Mouse (Mus musculus) midbrain, postnatal 0 days (tissue): ENCODE data around the gene Cobll1. TPM values are rescaled to one million over a fixed set of nuclear protein-coding genes. Genes with fewer than 3 reads are reported as not detected.

ENCODE experiments used
- ATAC-seq: fragments of 200-750 bp; cut with Nextera tagmentation; 2 replicates; pipeline ENCODE4 v1.8.0; 2017; ENCODE audit warnings: moderate number of reproducible peaks, mild to moderate bottlenecking, moderate TSS enrichment, moderate library complexity; ENCODE audit not compliant: low FRiP score
- DNase-seq: peaks from one replicate; pipeline ENCODE4 v3.0.0-alpha.2; 2015; ENCODE audit warnings: low spot score
- H3K27ac ChIP-seq: fragments of 300-500 bp; sonication (generic); 2 replicates; pipeline ENCODE4 v1.5.1; 2014; ENCODE audit warnings: low read depth, mild to moderate bottlenecking, low read length, mixed read lengths
- H3K27me3 ChIP-seq: fragments of 300-500 bp; sonication (generic); 2 replicates; pipeline ENCODE4 v1.6.1; 2014; ENCODE audit warnings: low read length, control low read depth, mixed read lengths; ENCODE audit not compliant: insufficient read depth
- H3K36me3 ChIP-seq: fragments of 300-500 bp; sonication (generic); 2 replicates; pipeline ENCODE4 v1.6.1; 2014; ENCODE audit warnings: low read length, control low read depth, mixed read lengths; ENCODE audit not compliant: insufficient read depth
- H3K4me1 ChIP-seq: fragments of 300-500 bp; sonication (generic); 2 replicates; pipeline ENCODE4 v1.6.1; 2014; ENCODE audit warnings: mild to moderate bottlenecking, control low read depth, antibody characterized with exemption, low read length, mixed read lengths; ENCODE audit not compliant: insufficient read depth
- H3K4me2 ChIP-seq: fragments of 300-500 bp; sonication (generic); 2 replicates; pipeline ENCODE4 v1.6.1; 2014; ENCODE audit warnings: low read depth, mild to moderate bottlenecking, low read length, mixed read lengths; ENCODE audit not compliant: poor library complexity, severe bottlenecking
- H3K4me3 ChIP-seq: fragments of 300-500 bp; sonication (generic); 2 replicates; pipeline ENCODE4 v1.5.1; 2014; ENCODE audit warnings: low read depth, mild to moderate bottlenecking, low read length, moderate library complexity
- H3K9ac ChIP-seq: fragments of 300-500 bp; sonication (generic); replicated peaks from 2 replicates; pipeline ENCODE4 v1.6.1; 2014; ENCODE audit warnings: mild to moderate bottlenecking, low read length, moderate library complexity, mixed read lengths; ENCODE audit not compliant: poor library complexity, severe bottlenecking
- H3K9me3 ChIP-seq: fragments of 300-500 bp; sonication (generic); 2 replicates; pipeline ENCODE4 v1.6.1; 2016; ENCODE audit warnings: low read length, control low read depth
- CTCF ChIP-seq: IDR thresholded peaks from 2 replicates; pipeline ENCODE4 v1.5.1; 2016; ENCODE audit warnings: antibody characterized with exemption, mild to moderate bottlenecking
- WGBS: fragments of 180-500 bp; shearing (Covaris S2); extraction: QIAGEN DNeasy Blood & Tissue Kit; methylation state at CpG from one replicate; pipeline ENCODE4 v1.1.7; 2014; 5-methylcytosine and 5-hydroxymethylcytosine counted together
- polyA plus RNA-seq: library from polyadenylated mRNA; unstranded; fragments of >200 nt; fragmentation: Nextera tagmentation; extraction: Ambion mirVana; gene quantifications from 2 replicates; pipeline ENCODE4 v1.2.1, GENCODE M21; 2015
- total RNA-seq: library from RNA; depleted of rRNA; stranded (reverse); fragments of >200 nt; gene quantifications from 2 replicates; pipeline ENCODE4 v1.2.3, GENCODE M21; 2014

Cobll1 gene
- total and polyA plus RNA-seq, 2 experiments from 2014 or later, result 2.5 to 2.9 TPM

GRCm38 (mm10) chr2:65196994-65197393 lies 42.2 kb downstream of the Cobll1 start:
- no peak for ATAC-seq
- DNase-seq, result no peak
- Histone ChIP-seq H3K9me3 (no peaks in the 10 kb centered on the region), H3K27ac (no peak overlapping the region), H3K9ac (no peak overlapping the region), H3K36me3 (no peaks in the 10 kb centered on the region), H3K4me2 (no peak overlapping the region), H3K4me3 (no peak overlapping the region), H3K4me1 (no peaks in the 10 kb centered on the region), H3K27me3 (no peaks in the 10 kb centered on the region)
- TF ChIP-seq CTCF, result no peak
- 98% methylated on average over 1 of the region's 1 CpGs for WGBS

GRCm38 (mm10) chr2:65195233-65196010 lies 43.8 kb downstream of the Cobll1 start:
- ATAC-seq (no peak), DNase-seq (no peak)
- H3K9ac ChIP-seq, result no peak overlapping the region
- H3K4me1 ChIP-seq, result no peaks in the 10 kb centered on the region
- no peaks in the 10 kb centered on the region for H3K27me3 ChIP-seq
- H3K27ac ChIP-seq, result no peak overlapping the region
- no peak for TF ChIP-seq CTCF
- no peaks in the 10 kb centered on the region for H3K36me3 ChIP-seq
- H3K4me2 ChIP-seq, result no peak overlapping the region
- H3K9me3 ChIP-seq, result no peaks in the 10 kb centered on the region
- WGBS, result 85% methylated on average over 9 of the region's 9 CpGs
- H3K4me3 ChIP-seq, result no peak overlapping the region

- 83% methylated on average over 12 of the region's 12 CpGs for WGBS
- Histone ChIP-seq H3K9me3 (no peaks in the 10 kb centered on the region), H3K4me2 (no peak overlapping the region), H3K36me3 (no peaks in the 10 kb centered on the region), H3K9ac (no peak overlapping the region), H3K27ac (no peak overlapping the region), H3K4me3 (no peak overlapping the region), H3K27me3 (no peaks in the 10 kb centered on the region), H3K4me1 (no peaks in the 10 kb centered on the region)
- ATAC-seq (no peak), DNase-seq (no peak)
- TF ChIP-seq CTCF, result no peak
These were observed 46.0 kb downstream of the Cobll1 start for GRCm38 (mm10) chr2:65193091-65193795.

GRCm38 (mm10) chr2:65191398-65191797 lies 47.8 kb downstream of the Cobll1 start:
- ATAC-seq (no peak), DNase-seq (no peak)
- H3K36me3 ChIP-seq, result no peaks in the 10 kb centered on the region
- no peaks in the 10 kb centered on the region for H3K9me3 ChIP-seq
- H3K4me1 ChIP-seq, result no peaks in the 10 kb centered on the region
- no peaks in the 10 kb centered on the region for H3K27me3 ChIP-seq
- H3K4me2 ChIP-seq, result no peak overlapping the region
- H3K4me3 ChIP-seq, result no peak overlapping the region
- no peak for TF ChIP-seq CTCF
- H3K9ac ChIP-seq, result no peak overlapping the region
- no peak overlapping the region for H3K27ac ChIP-seq
- WGBS, result 74% methylated on average over 7 of the region's 7 CpGs

GRCm38 (mm10) chr2:65189346-65189745 lies 49.9 kb downstream of the Cobll1 start:
- no peak overlapping the region for H3K27ac ChIP-seq
- DNase-seq (no peak), ATAC-seq (no peak)
- no peaks in the 10 kb centered on the region for H3K27me3 ChIP-seq
- TF ChIP-seq CTCF, result no peak
- no peaks in the 10 kb centered on the region for H3K9me3 ChIP-seq
- H3K4me3 ChIP-seq, result no peak overlapping the region
- 67% methylated on average over 7 of the region's 7 CpGs for WGBS
- H3K9ac ChIP-seq, result no peak overlapping the region
- H3K4me1 ChIP-seq, result no peaks in the 10 kb centered on the region
- no peak overlapping the region for H3K4me2 ChIP-seq
- H3K36me3 ChIP-seq, result no peaks in the 10 kb centered on the region

GRCm38 (mm10) chr2:65188585-65188984 lies 50.6 kb downstream of the Cobll1 start:
- Histone ChIP-seq H3K27ac (no peak overlapping the region), H3K36me3 (no peaks in the 10 kb centered on the region), H3K4me2 (no peak overlapping the region), H3K27me3 (no peaks in the 10 kb centered on the region), H3K9ac (no peak overlapping the region), H3K4me3 (no peak overlapping the region), H3K9me3 (no peaks in the 10 kb centered on the region), H3K4me1 (no peaks in the 10 kb centered on the region)
- ATAC-seq (no peak), DNase-seq (no peak)
- 63% methylated on average over 6 of the region's 6 CpGs for WGBS
- TF ChIP-seq CTCF, result no peak
